In the genomic region with DNA sequence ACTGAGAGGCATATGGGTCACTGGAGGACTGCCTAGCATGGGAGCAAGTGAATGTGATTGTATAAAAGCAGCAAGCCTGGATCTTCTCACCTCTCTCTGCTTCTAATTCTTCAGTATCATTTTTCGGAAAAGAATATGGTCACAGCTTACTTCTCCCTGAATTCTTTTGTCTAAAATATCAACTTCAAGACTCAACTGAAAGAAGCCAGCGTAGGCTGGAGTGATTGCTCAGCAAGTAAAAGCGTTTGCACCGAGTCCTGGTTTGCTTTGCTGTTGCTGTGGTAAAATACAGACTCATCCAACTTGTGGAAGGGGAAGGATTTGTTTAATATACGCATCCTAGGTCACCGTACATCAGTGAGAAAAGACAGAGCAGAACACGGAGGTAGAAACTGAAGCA, we compare ENCODE assay signal across 25 mouse cellular contexts.
"Had no signal": no experiment of that assay in that cellular context is flagged by ENCODE, and none has a peak within 500 bp of the region (broad histone marks: within the 10 kb centered on the region; RNA-seq: fewer than 3 reads in every experiment).

No protein-coding gene starts in this region.

- H3K27me3 ChIP-seq: heart, embryonic 12.5 days; hindbrain, embryonic 13.5 days; hindbrain, embryonic 15.5 days; kidney, embryonic 15.5 days; limb, embryonic 13.5 days; limb, embryonic 15.5 days; liver, embryonic 13.5 days; liver, embryonic 15.5 days had no signal

- H3K9ac ChIP-seq: heart, embryonic 12.5 days; hindbrain, embryonic 13.5 days; hindbrain, embryonic 15.5 days; kidney, embryonic 15.5 days; limb, embryonic 13.5 days; limb, embryonic 15.5 days; liver, embryonic 13.5 days; liver, embryonic 15.5 days had no signal

- H3K9me3 ChIP-seq: heart, embryonic 10.5 days; heart, embryonic 12.5 days; hindbrain, embryonic 13.5 days; hindbrain, embryonic 15.5 days; kidney, embryonic 15.5 days; limb, embryonic 13.5 days; limb, embryonic 15.5 days; liver, embryonic 13.5 days; liver, embryonic 15.5 days had no signal

- ATAC-seq: hindbrain, postnatal 0 days; intestine, embryonic 16.5 days had no signal

- H3K36me3 ChIP-seq: heart, embryonic 10.5 days; heart, embryonic 12.5 days; hindbrain, embryonic 13.5 days; hindbrain, embryonic 15.5 days; kidney, embryonic 15.5 days; limb, embryonic 13.5 days; limb, embryonic 15.5 days; liver, embryonic 13.5 days; liver, embryonic 15.5 days had no signal

- H3K4me3 ChIP-seq: heart, embryonic 10.5 days; heart, embryonic 12.5 days; hindbrain, embryonic 13.5 days; hindbrain, embryonic 15.5 days; kidney, embryonic 15.5 days; limb, embryonic 13.5 days; limb, embryonic 15.5 days; liver, embryonic 13.5 days; liver, embryonic 15.5 days had no signal

- H3K4me1 ChIP-seq: heart, embryonic 10.5 days; heart, embryonic 12.5 days; hindbrain, embryonic 13.5 days; hindbrain, embryonic 15.5 days; kidney, embryonic 15.5 days; limb, embryonic 13.5 days; limb, embryonic 15.5 days; liver, embryonic 13.5 days; liver, embryonic 15.5 days had no signal

- H3K4me2 ChIP-seq: heart, embryonic 12.5 days; hindbrain, embryonic 13.5 days; hindbrain, embryonic 15.5 days; kidney, embryonic 15.5 days; limb, embryonic 13.5 days; limb, embryonic 15.5 days; liver, embryonic 13.5 days; liver, embryonic 15.5 days had no signal

- DNase-seq: gastrocnemius, postnatal 14 days; gastrocnemius, postnatal 36 days; heart, adult 18-20 months; heart, postnatal 10 days; heart, postnatal 36 days; kidney, adult 11 months; kidney, adult 2 months; kidney, adult 9 months; kidney, postnatal 14 days; kidney, postnatal 36 days; layer of hippocampus, adult 9-11 months; layer of hippocampus, postnatal 36 days; left cerebral cortex, postnatal 4 days; liver, embryonic 13.5 days had no signal

- H3K27ac ChIP-seq: heart, embryonic 10.5 days; hindbrain, embryonic 13.5 days; hindbrain, embryonic 15.5 days; hindbrain, postnatal 0 days; kidney, embryonic 15.5 days; kidney, postnatal 0 days; limb, embryonic 13.5 days; limb, embryonic 15.5 days; liver, embryonic 13.5 days; liver, embryonic 15.5 days had no signal
